Mouse (Mus musculus) hindbrain, embryonic 15.5 days (tissue): ENCODE measurements around the gene Rasgef1c. TPM values are rescaled to one million over a fixed set of nuclear protein-coding genes. Genes with fewer than 3 reads are reported as not detected.

Source experiments
- ATAC-seq: fragments of 200-750 bp; cut with Nextera tagmentation; 2 replicates; pipeline ENCODE4 v1.8.0; 2017; ENCODE audit warnings: low read depth, moderate number of reproducible peaks, moderate TSS enrichment; ENCODE audit not compliant: low FRiP score
- H3K27ac ChIP-seq: fragments of 300-500 bp; sonication (generic); replicated peaks from 2 replicates; pipeline ENCODE4 v1.5.1; 2015; ENCODE audit warnings: mild to moderate bottlenecking, inconsistent platforms
- H3K27me3 ChIP-seq: fragments of 300-500 bp; sonication (generic); 2 replicates; pipeline ENCODE4 v1.6.1; 2015; ENCODE audit warnings: control low read depth, inconsistent platforms
- H3K36me3 ChIP-seq: fragments of 300-500 bp; sonication (generic); 2 replicates; pipeline ENCODE4 v1.6.1; 2015; ENCODE audit warnings: control low read depth, inconsistent platforms
- H3K4me1 ChIP-seq: fragments of 300-500 bp; sonication (generic); replicated peaks from 2 replicates; pipeline ENCODE4 v1.6.1; 2015; ENCODE audit warnings: control low read depth, inconsistent platforms
- H3K4me2 ChIP-seq: fragments of 300-500 bp; sonication (generic); 2 replicates; pipeline ENCODE4 v1.6.1; 2015; ENCODE audit warnings: moderate library complexity, mild to moderate bottlenecking, inconsistent platforms
- H3K4me3 ChIP-seq: fragments of 300-500 bp; sonication (generic); 2 replicates; pipeline ENCODE4 v1.5.1; 2015; ENCODE audit warnings: mild to moderate bottlenecking, inconsistent platforms
- H3K9ac ChIP-seq: fragments of 300-500 bp; sonication (generic); 2 replicates; pipeline ENCODE4 v1.6.1; 2015; ENCODE audit warnings: inconsistent platforms
- H3K9me3 ChIP-seq: fragments of 300-500 bp; sonication (generic); 2 replicates; pipeline ENCODE4 v1.6.1; 2016; ENCODE audit warnings: control low read depth, inconsistent platforms
- WGBS: fragments of 180-500 bp; shearing (Covaris S2); methylation state at CpG from one replicate; pipeline ENCODE4 v1.1.7; 2015; 5-methylcytosine and 5-hydroxymethylcytosine counted together
- polyA plus RNA-seq: library from polyadenylated mRNA; unstranded; fragments of >200 nt; fragmentation: Nextera tagmentation; extraction: Ambion mirVana; gene quantifications from 2 replicates; pipeline ENCODE4 v1.2.1, GENCODE M21; 2015

Gene Rasgef1c
- polyA plus RNA-seq, 1 experiment from 2014 or later = 36.6 TPM

DNA sequence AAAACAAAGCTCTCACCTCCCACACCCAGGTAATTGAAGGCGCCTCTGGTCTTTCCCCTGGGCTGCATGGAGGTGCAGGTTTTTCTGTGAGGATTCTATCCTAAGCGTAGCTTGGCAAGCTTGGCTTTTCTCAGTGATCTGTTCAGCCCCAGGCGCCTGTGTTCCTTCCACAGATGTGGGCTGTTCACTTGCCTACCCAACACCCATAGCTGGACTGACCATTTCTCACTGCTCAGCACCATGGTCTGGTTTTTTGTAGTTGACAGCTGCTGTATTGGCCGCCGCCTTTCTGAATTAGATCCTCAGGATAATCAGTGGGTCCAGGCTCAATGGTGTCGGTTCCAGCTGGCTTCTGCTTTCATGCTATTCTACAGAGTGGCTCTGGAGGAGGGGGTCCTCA is 26.0 kb downstream of the Rasgef1c start:
- Histone ChIP-seq H3K4me1 (peaks cover 43% of the 10 kb centered on the region), H3K4me3 (no peak overlapping the region), H3K27ac (peak overlapping the region; percentile 72), H3K9me3 (no peaks in the 10 kb centered on the region), H3K4me2 (no peak overlapping the region), H3K36me3 (no peaks in the 10 kb centered on the region), H3K27me3 (no peaks in the 10 kb centered on the region), H3K9ac (no peak overlapping the region)
- no peak for ATAC-seq
- 57% methylated on average over 6 of the region's 6 CpGs for WGBS

- WGBS = 19% methylated on average over 5 of the region's 5 CpGs
- Histone ChIP-seq H3K9me3 (no peaks in the 10 kb centered on the region), H3K27me3 (no peaks in the 10 kb centered on the region), H3K27ac (peak overlapping the region; percentile 70), H3K4me2 (no peak overlapping the region), H3K4me3 (no peak overlapping the region), H3K4me1 (peaks cover 50% of the 10 kb centered on the region), H3K36me3 (no peaks in the 10 kb centered on the region), H3K9ac (no peak overlapping the region)
- no peak for ATAC-seq
Measured at GRCm38 (mm10) chr11:49931037-49931625, 29.5 kb downstream of the Rasgef1c start.

DNA sequence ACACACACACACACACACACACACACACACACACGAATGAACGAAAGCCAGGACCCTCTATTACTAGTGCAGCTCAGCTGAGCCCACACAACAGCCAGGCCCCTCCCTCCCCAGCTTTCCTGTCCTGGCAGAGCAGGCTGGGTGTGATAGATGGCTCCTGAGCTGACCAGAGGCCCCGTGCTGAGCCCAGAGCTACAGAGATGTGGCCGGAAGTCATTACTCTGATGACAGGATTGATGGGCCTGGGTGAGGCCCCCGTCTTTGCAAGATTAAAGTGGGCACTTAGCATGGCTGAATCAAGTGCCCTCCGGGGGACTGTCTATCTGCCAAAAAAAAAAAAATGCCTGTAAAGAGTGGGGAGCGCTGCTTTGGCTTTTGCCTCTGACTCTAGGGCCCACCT is 30.2 kb downstream of the Rasgef1c start:
- Histone ChIP-seq H3K4me3 (no peak overlapping the region), H3K27ac (no peak overlapping the region; the same call in 1 of the 2 replicates), H3K27me3 (no peaks in the 10 kb centered on the region), H3K9me3 (no peaks in the 10 kb centered on the region), H3K9ac (no peak overlapping the region), H3K4me2 (no peak overlapping the region), H3K36me3 (no peaks in the 10 kb centered on the region), H3K4me1 (peaks cover 43% of the 10 kb centered on the region)
- peak; percentile 74 for ATAC-seq
- WGBS = 12% methylated on average over 7 of the region's 7 CpGs

GRCm38 (mm10) chr11:49933811-49934210 is 32.2 kb downstream of the Rasgef1c start:
- Histone ChIP-seq H3K9ac (no peak overlapping the region), H3K27me3 (no peaks in the 10 kb centered on the region), H3K4me2 (no peak overlapping the region), H3K36me3 (no peaks in the 10 kb centered on the region), H3K4me1 (peaks cover 37% of the 10 kb centered on the region), H3K27ac (no peak overlapping the region), H3K9me3 (no peaks in the 10 kb centered on the region), H3K4me3 (no peak overlapping the region)
- ATAC-seq = no peak
- 60% methylated on average over 1 of the region's 1 CpGs for WGBS

GRCm38 (mm10) chr11:49934322-49934721 is 32.7 kb downstream of the Rasgef1c start:
- 40% methylated on average over 10 of the region's 10 CpGs for WGBS
- ATAC-seq = no peak
- Histone ChIP-seq H3K4me3 (no peak overlapping the region), H3K4me1 (peaks cover 42% of the 10 kb centered on the region), H3K27me3 (no peaks in the 10 kb centered on the region), H3K36me3 (no peaks in the 10 kb centered on the region), H3K9ac (no peak overlapping the region), H3K4me2 (no peak overlapping the region), H3K27ac (no peak overlapping the region), H3K9me3 (no peaks in the 10 kb centered on the region)

DNA sequence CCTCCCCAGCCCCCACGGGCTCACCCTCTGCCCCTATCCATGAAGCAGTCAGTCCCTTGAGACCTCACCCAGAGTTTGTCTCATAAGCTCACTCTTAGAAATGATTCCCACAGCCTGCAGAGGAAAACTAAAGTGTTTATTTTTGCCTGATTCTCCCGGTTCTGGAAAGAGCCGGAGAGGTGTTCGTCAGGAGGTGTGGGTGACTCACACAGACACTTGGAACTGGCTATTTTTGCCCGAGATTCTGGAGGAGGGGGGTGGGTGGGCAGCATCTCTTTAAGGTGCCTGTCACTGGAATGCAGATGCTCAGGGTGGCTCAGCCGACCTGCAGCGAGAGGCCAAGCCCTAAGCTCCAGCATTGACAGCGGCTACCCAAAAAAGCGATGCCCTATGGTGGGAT is 34.8 kb downstream of the Rasgef1c start:
- ATAC-seq = no peak
- 79% methylated on average over 9 of the region's 9 CpGs for whole genome bisulfite sequencing
- Histone ChIP-seq H3K4me2 (no peak overlapping the region), H3K36me3 (no peaks in the 10 kb centered on the region), H3K9ac (no peak overlapping the region), H3K27ac (no peak overlapping the region), H3K9me3 (no peaks in the 10 kb centered on the region), H3K4me1 (peaks cover 37% of the 10 kb centered on the region), H3K4me3 (no peak overlapping the region), H3K27me3 (no peaks in the 10 kb centered on the region)

DNA sequence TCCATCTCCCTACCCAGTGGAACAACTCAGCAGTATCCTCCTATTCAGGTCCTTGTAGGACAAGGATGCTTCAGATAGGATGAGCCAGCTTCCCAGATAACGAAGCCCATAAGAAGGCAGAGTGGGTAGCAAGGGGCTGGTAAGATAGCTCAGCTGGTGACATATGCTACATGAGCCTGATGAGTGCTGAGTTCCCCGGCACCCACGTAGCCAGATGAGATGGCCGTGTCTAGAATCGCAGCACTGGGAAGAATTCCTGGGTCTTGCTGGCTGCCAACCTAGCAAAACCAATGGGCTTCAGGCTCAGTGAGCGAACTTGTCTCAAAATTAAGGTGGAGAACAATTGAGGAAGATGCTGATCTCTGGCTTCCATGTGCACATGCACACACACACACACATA is 36.1 kb downstream of the Rasgef1c start:
- Histone ChIP-seq H3K27ac (no peak overlapping the region), H3K9ac (no peak overlapping the region), H3K27me3 (no peaks in the 10 kb centered on the region), H3K4me3 (no peak overlapping the region), H3K36me3 (no peaks in the 10 kb centered on the region), H3K4me2 (no peak overlapping the region), H3K9me3 (no peaks in the 10 kb centered on the region), H3K4me1 (peaks cover 24% of the 10 kb centered on the region)
- 79% methylated on average over 6 of the region's 6 CpGs for WGBS
- ATAC-seq = no peak

- no peaks in the 10 kb centered on the region for H3K36me3 ChIP-seq
- H3K9ac ChIP-seq = no peak overlapping the region
- H3K9me3 ChIP-seq = no peaks in the 10 kb centered on the region
- peaks cover 24% of the 10 kb centered on the region for H3K4me1 ChIP-seq
- ATAC-seq = peak; percentile 79
- no peak overlapping the region for H3K4me2 ChIP-seq
- peak overlapping the region; percentile 39; the same call in 1 of the 2 replicates for H3K27ac ChIP-seq
- no peaks in the 10 kb centered on the region for H3K27me3 ChIP-seq
- H3K4me3 ChIP-seq = no peak overlapping the region
- 29% methylated on average over 4 of the region's 4 CpGs for whole genome bisulfite sequencing
Measured at GRCm38 (mm10) chr11:49938258-49939164, 36.9 kb downstream of the Rasgef1c start.

- 70% methylated on average over 4 of the region's 4 CpGs for WGBS
- no peaks in the 10 kb centered on the region for H3K9me3 ChIP-seq
- no peak for ATAC-seq
Measured at GRCm38 (mm10) chr11:49942841-49943240, 41.2 kb downstream of the Rasgef1c start.

DNA sequence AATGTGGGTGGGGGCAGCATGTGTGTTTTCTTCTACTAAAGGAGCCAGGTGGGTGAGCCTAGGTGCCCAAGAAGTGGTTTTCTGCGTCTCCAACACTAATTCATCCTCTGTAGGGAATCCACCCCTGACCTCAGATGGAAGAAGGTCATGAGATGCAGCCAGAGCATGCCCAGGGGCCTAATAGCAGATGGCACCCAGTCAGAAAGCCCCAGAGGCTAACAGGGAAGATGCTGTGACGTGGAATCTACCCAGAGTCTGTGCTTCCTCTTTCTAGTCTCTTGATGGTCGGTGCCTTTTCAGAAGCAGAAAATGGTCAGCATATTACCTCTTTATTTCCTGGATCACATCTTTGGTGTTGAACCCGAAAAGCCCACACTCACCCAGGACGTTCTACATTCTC is 42.3 kb downstream of the Rasgef1c start:
- Histone ChIP-seq H3K27me3 (no peaks in the 10 kb centered on the region), H3K4me1 (peaks cover 8% of the 10 kb centered on the region), H3K36me3 (no peaks in the 10 kb centered on the region), H3K4me3 (no peak overlapping the region), H3K9me3 (no peaks in the 10 kb centered on the region), H3K4me2 (no peak overlapping the region), H3K27ac (no peak overlapping the region), H3K9ac (no peak overlapping the region)
- WGBS = 82% methylated on average over 5 of the region's 5 CpGs
- no peak for ATAC-seq

More at GRCm38 (mm10) chr11:49942841-49943240, 41.2 kb downstream of the Rasgef1c start:
- Histone ChIP-seq H3K4me1 (peaks cover 15% of the 10 kb centered on the region), H3K9ac (no peak overlapping the region), H3K27ac (no peak overlapping the region), H3K27me3 (no peaks in the 10 kb centered on the region), H3K36me3 (no peaks in the 10 kb centered on the region), H3K4me3 (no peak overlapping the region), H3K4me2 (no peak overlapping the region)

DNA sequence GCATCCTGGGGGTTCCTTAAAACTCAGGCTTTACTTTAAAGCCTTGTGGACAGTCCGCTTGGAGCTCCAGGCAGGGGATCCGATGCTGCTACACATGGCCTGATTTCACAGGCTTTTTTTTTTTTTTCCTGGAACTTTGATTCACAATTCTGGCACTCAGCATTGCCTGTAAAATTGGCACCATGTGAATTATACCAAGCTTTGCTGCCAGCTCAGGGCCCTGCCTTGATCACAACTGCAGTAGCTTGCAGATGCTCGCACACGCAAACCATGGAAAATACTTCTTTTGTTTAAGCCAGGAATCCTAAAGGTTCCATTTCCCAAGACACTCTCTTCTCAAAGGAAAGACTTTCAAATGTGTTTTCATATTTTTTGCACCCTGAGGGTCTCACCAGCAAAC is 44.1 kb downstream of the Rasgef1c start:
- Histone ChIP-seq H3K36me3 (no peaks in the 10 kb centered on the region), H3K9ac (no peak overlapping the region), H3K4me3 (no peak overlapping the region), H3K4me2 (no peak overlapping the region), H3K27ac (no peak overlapping the region), H3K4me1 (no peaks in the 10 kb centered on the region), H3K9me3 (no peaks in the 10 kb centered on the region), H3K27me3 (no peaks in the 10 kb centered on the region)
- 82% methylated on average over 4 of the region's 4 CpGs for WGBS
- ATAC-seq = no peak

GRCm38 (mm10) chr11:49949839-49950238 is 48.2 kb downstream of the Rasgef1c start:
- H3K27ac ChIP-seq = no peak overlapping the region
- peak; percentile 19; the same call in 1 of the 2 replicates for ATAC-seq
- H3K27me3 ChIP-seq = no peaks in the 10 kb centered on the region

More at GRCm38 (mm10) chr11:49949839-49950238, 48.2 kb downstream of the Rasgef1c start:
- Histone ChIP-seq H3K4me3 (no peak overlapping the region), H3K4me2 (no peak overlapping the region), H3K9me3 (no peaks in the 10 kb centered on the region), H3K4me1 (no peaks in the 10 kb centered on the region), H3K9ac (no peak overlapping the region), H3K36me3 (no peaks in the 10 kb centered on the region)
- WGBS = 75% methylated on average over 5 of the region's 5 CpGs
